Mouse (Mus musculus) thymus, adult 2 months (tissue): ENCODE results near the gene Qrich2. TPM values are rescaled to one million over a fixed set of nuclear protein-coding genes. Genes with fewer than 3 reads are reported as not detected.
A peak's percentile ranks its signal among the peaks of the same experiment; 100 is the strongest.

ENCODE experiments used
- DNase-seq: peaks from one replicate; pipeline ENCODE4 v3.0.0; 2021
- H3K27ac ChIP-seq: fragments of 200-500 bp; 2 replicates; pipeline ENCODE4 v1.5.1; 2012; ENCODE audit warnings: low read length, control low read depth; ENCODE audit not compliant: control insufficient read depth, insufficient read depth
- H3K27me3 ChIP-seq: fragments of 200-500 bp; 2 replicates; pipeline ENCODE4 v1.6.1; 2012; ENCODE audit warnings: mild to moderate bottlenecking, low read length, moderate library complexity, mixed read lengths; ENCODE audit not compliant: control insufficient read depth, insufficient read depth
- H3K36me3 ChIP-seq: fragments of 200-500 bp; 2 replicates; pipeline ENCODE4 v1.6.1; 2012; ENCODE audit warnings: mild to moderate bottlenecking, low read length, moderate library complexity; ENCODE audit not compliant: control insufficient read depth, insufficient read depth
- H3K4me1 ChIP-seq: fragments of 200-500 bp; replicated peaks from 2 replicates; pipeline ENCODE4 v1.6.1; 2012; ENCODE audit warnings: low read length; ENCODE audit not compliant: control insufficient read depth, insufficient read depth
- H3K4me3 ChIP-seq: fragments of 200-500 bp; 2 replicates; pipeline ENCODE4 v1.5.1; 2012; ENCODE audit warnings: mild to moderate bottlenecking, low read length, control low read depth, moderate library complexity; ENCODE audit not compliant: control insufficient read depth, insufficient read depth
- CTCF ChIP-seq: fragments of 200-500 bp; IDR thresholded peaks from 2 replicates; pipeline ENCODE4 v1.5.1; 2012; ENCODE audit warnings: mild to moderate bottlenecking, control low read depth, low read length, moderate library complexity, borderline replicate concordance; ENCODE audit not compliant: control insufficient read depth, poor library complexity, insufficient read depth; ENCODE audit errors: extremely low read depth
- POLR2A ChIP-seq: fragments of 200-500 bp; IDR thresholded peaks from 2 replicates; pipeline ENCODE4 v1.6.1; 2012; ENCODE audit warnings: mild to moderate bottlenecking, low read length, control low read depth, moderate library complexity; ENCODE audit not compliant: control insufficient read depth, poor library complexity, insufficient read depth; ENCODE audit errors: extremely low read depth
- WGBS: fragments of 180-500 bp; shearing (Covaris S2); methylation state at CpG from one replicate; pipeline ENCODE4 v1.1.7; 2018; 5-methylcytosine and 5-hydroxymethylcytosine counted together
- polyA plus RNA-seq: library from polyadenylated mRNA; depleted of rRNA; stranded (reverse); fragments of >200 nt; gene quantifications from 2 replicates; pipeline ENCODE4 v1.2.3, GENCODE M21; 2012

The Qrich2 gene
- polyA plus RNA-seq, 1 experiment = 0.24 TPM

GRCm38 (mm10) chr11:116453889-116454288 lies 12.2 kb downstream of the Qrich2 start:
- TF ChIP-seq POLR2A = no peak
- no peak for DNase-seq
- Histone ChIP-seq H3K36me3 (no peaks in the 10 kb centered on the region), H3K27ac (no peak overlapping the region), H3K4me1 (no peaks in the 10 kb centered on the region), H3K4me3 (no peak overlapping the region), H3K27me3 (no peaks in the 10 kb centered on the region)
- WGBS = 86% methylated on average over 10 of the region's 10 CpGs

GRCm38 (mm10) chr11:116449341-116449740 lies 16.7 kb downstream of the Qrich2 start:
- H3K4me1 ChIP-seq = no peaks in the 10 kb centered on the region
- WGBS = 97% methylated on average over 3 of the region's 3 CpGs
- H3K27ac ChIP-seq = no peak overlapping the region
- no peak for DNase-seq
- no peaks in the 10 kb centered on the region for H3K36me3 ChIP-seq
- TF ChIP-seq CTCF (no peak), POLR2A (no peak)
- no peaks in the 10 kb centered on the region for H3K27me3 ChIP-seq
- no peak overlapping the region for H3K4me3 ChIP-seq

GRCm38 (mm10) chr11:116447822-116448221 lies 18.2 kb downstream of the Qrich2 start:
- TF ChIP-seq CTCF (no peak), POLR2A (no peak)
- no peak overlapping the region for H3K4me3 ChIP-seq
- no peaks in the 10 kb centered on the region for H3K4me1 ChIP-seq
- WGBS = 81% methylated on average over 5 of the region's 5 CpGs
- DNase-seq = no peak
- no peaks in the 10 kb centered on the region for H3K36me3 ChIP-seq
- no peaks in the 10 kb centered on the region for H3K27me3 ChIP-seq
- no peak overlapping the region for H3K27ac ChIP-seq

GRCm38 (mm10) chr11:116446308-116446887 lies 19.6 kb downstream of the Qrich2 start:
- no peaks in the 10 kb centered on the region for H3K27me3 ChIP-seq
- no peaks in the 10 kb centered on the region for H3K4me1 ChIP-seq
- TF ChIP-seq POLR2A (no peak), CTCF (no peak)
- no peaks in the 10 kb centered on the region for H3K36me3 ChIP-seq
- no peak for DNase-seq
- H3K27ac ChIP-seq = no peak overlapping the region
- 34% methylated on average over 19 of the region's 19 CpGs for WGBS
- no peak overlapping the region for H3K4me3 ChIP-seq

GRCm38 (mm10) chr11:116445596-116446307 lies 20.3 kb downstream of the Qrich2 start:
- peak; percentile 95 for DNase-seq
- peak; percentile 75; the same call in 1 of the 2 replicates for TF ChIP-seq CTCF
- no peak for TF ChIP-seq POLR2A
- H3K27ac ChIP-seq = no peak overlapping the region
- H3K36me3 ChIP-seq = no peaks in the 10 kb centered on the region
- no peaks in the 10 kb centered on the region for H3K27me3 ChIP-seq
- H3K4me3 ChIP-seq = no peak overlapping the region
- WGBS = 61% methylated on average over 16 of the region's 16 CpGs
- no peaks in the 10 kb centered on the region for H3K4me1 ChIP-seq

- Histone ChIP-seq H3K27ac (no peak overlapping the region), H3K4me1 (peaks cover 15% of the 10 kb centered on the region), H3K27me3 (no peaks in the 10 kb centered on the region), H3K36me3 (no peaks in the 10 kb centered on the region), H3K4me3 (no peak overlapping the region)
- DNase-seq = no peak
- 96% methylated on average over 6 of the region's 6 CpGs for WGBS
- TF ChIP-seq CTCF = no peak
- no peak for TF ChIP-seq POLR2A
These were observed 22.1 kb downstream of the Qrich2 start for GRCm38 (mm10) chr11:116443935-116444334.

- peaks cover 15% of the 10 kb centered on the region for H3K4me1 ChIP-seq
- 95% methylated on average over 6 of the region's 6 CpGs for WGBS
These were observed 22.7 kb downstream of the Qrich2 start for GRCm38 (mm10) chr11:116443311-116443710.

More at GRCm38 (mm10) chr11:116443311-116443710, 22.7 kb downstream of the Qrich2 start:
- H3K36me3 ChIP-seq = no peaks in the 10 kb centered on the region
- no peaks in the 10 kb centered on the region for H3K27me3 ChIP-seq
- H3K27ac ChIP-seq = no peak overlapping the region
- no peak for TF ChIP-seq POLR2A
- H3K4me3 ChIP-seq = no peak overlapping the region
- DNase-seq = no peak
